Mouse (Mus musculus): Measurements from ENCODE around the gene Dnmt3l. TPM values are rescaled to one million over a fixed set of nuclear protein-coding genes. Genes with fewer than 3 reads are reported as not detected.

Gene Dnmt3l
- not detected in 2 replicates for polyA plus RNA-seq (2012; rRNA removed)

GRCm38 (mm10) chr10:78041647-78042046, at the start of gene Dnmt3l:
Gene Dnmt3l (plus strand): TSS chr10:78041947.

DNA sequence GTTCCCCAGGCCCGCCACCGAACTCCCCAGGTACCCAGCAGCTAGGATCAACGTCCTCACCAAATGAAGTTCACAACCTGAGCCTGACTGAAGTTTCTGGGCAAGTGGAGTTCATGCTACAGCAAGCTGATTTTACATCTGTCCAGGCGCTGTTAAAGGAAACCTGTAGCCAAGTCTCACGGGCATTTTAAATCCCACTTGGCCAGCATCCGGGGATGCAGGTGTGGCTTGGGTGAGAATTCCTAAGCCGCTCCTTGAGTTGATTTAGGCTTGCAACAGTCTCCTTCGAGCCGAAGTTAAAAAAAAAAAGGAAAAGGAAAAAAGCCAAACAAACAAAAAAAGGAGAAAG, 31.8 kb upstream of the Dnmt3l start, which contains the start of gene Pfkl:
Gene Pfkl (minus strand): TSS at position 139 of the 349 bp plus-strand sequence.

DNA sequence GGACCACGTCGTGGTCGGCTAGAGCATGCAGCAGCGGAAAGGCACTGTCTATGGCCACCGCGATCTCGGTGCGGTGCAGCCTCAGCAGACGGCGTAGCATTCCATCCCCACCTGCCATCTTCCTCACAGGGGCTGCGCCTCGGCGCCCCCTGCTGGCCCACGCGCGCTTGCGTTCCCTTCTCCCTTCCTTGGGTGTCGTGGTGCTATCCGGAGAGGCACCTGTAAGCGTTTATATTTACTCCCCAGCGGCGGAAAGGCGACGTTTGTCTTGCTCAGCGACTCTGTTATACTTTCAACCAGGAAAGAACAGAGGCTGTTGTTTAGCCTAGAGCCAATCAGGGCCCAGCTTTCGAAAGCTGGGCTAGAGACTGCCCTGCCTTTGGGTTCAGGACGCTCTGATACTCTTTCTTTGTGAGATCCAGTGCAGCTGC, 1.7 kb downstream of the Dnmt3l start, which contains the start of gene Aire:
Gene Aire (minus strand): TSS at position 205 of the 431 bp plus-strand sequence.

DNA sequence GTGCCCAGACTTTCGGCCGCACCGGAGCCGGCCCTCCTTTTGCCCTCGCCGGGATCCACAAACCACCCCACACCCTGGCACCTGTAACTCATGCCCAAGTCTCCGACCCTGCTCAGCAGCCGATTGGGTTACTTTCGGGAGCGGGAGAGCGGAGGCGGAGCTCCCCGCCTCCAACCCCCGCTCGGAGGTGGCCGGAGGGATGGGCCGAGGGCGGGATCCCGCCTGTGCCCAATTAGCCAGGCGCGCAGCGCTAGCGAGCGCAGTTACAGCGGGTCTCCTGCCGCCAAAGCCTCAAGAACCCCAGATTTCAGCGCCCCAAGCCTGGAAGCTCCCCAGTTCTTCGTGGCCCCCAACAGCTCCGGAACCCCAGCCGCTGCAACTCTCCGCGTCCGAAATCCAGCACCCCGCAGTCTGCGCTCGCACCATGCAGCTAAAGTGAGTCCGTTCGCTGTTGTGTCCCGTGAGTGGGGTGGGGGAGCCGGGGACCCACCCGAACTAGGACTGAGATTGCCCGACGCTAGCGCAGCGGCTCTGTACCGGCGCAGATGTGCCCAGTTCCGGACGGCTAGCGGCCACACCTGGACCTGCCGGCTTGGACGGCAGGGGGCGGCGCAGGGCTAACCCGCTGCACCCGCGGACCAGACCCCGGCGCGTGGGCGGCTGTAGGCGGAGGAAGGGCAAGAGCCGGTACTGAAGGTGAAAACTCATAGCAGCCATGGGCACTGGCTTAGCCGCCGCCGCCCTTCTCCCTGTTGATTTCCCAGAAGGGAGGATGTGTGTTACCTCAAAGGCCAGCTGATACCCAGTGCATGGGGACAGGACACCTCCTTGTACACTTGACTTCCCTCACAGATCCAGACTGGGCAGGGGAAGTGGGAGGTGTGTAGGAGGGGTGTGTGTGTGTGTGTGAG, 27.6 kb downstream of the Dnmt3l start, which contains the start of gene Icosl:
Gene Icosl (plus strand): TSS at position 202 of the 911 bp plus-strand sequence.

Other genes with a start within 250 kb of the Dnmt3l start
- gene Gm9639, start 246.9 kb upstream of the Dnmt3l start, polyA plus RNA-seq (2012; rRNA removed), result not detected in 2 replicates
- gene Gm19668, start 242.8 kb upstream of the Dnmt3l start, polyA plus RNA-seq (2012; rRNA removed), result not detected in 2 replicates
- not detected in 2 replicates for gene Gm9507, start 230.1 kb upstream of the Dnmt3l start, polyA plus RNA-seq (2012; rRNA removed)
- gene Gm2696, start 227.3 kb upstream of the Dnmt3l start, polyA plus RNA-seq (2012; rRNA removed), result not detected in 2 replicates
- gene Krtap10-4, start 214.9 kb upstream of the Dnmt3l start, polyA plus RNA-seq (2012; rRNA removed), result not detected in 2 replicates
- gene Krtap10-10, start 206.0 kb upstream of the Dnmt3l start, polyA plus RNA-seq (2012; rRNA removed), result not detected in 2 replicates
- not detected in 2 replicates for gene Gm36176, start 195.1 kb upstream of the Dnmt3l start, polyA plus RNA-seq (2012; rRNA removed)
- not detected in 2 replicates for gene Gm10318, start 189.1 kb upstream of the Dnmt3l start, polyA plus RNA-seq (2012; rRNA removed)
- not detected in 2 replicates for gene Gm3285, start 180.0 kb upstream of the Dnmt3l start, polyA plus RNA-seq (2012; rRNA removed)
- gene Lrrc3, start 139.4 kb upstream of the Dnmt3l start, polyA plus RNA-seq (2012; rRNA removed), result 5.5 and 6.6 TPM in 2 replicates
- 0.93 and 1.5 TPM in 2 replicates for gene Trpm2, start 71.4 kb upstream of the Dnmt3l start, polyA plus RNA-seq (2012; rRNA removed)
- gene 1810043G02Rik, start 63.4 kb upstream of the Dnmt3l start, polyA plus RNA-seq (2012; rRNA removed), result 4.4 and 4.9 TPM in 2 replicates
- 43.9 and 47.1 TPM in 2 replicates for gene Pfkl, start 31.9 kb upstream of the Dnmt3l start, polyA plus RNA-seq (2012; rRNA removed)
- gene Aire, start 1.7 kb downstream of the Dnmt3l start, polyA plus RNA-seq (2012; rRNA removed), result 0.01 TPM in 1 of 2 replicates, not detected in the other
- gene Icosl, start 27.4 kb downstream of the Dnmt3l start, polyA plus RNA-seq (2012; rRNA removed), result 2.1 and 2.7 TPM in 2 replicates
- 35.1 and 39.2 TPM in 2 replicates for gene D10Jhu81e, start 127.8 kb downstream of the Dnmt3l start, polyA plus RNA-seq (2012; rRNA removed)
- gene Pwp2, start 143.2 kb downstream of the Dnmt3l start, polyA plus RNA-seq (2012; rRNA removed), result 6.7 and 8.1 TPM in 2 replicates
- 16.8 and 21.1 TPM in 2 replicates for gene Trappc10, start 202.7 kb downstream of the Dnmt3l start, polyA plus RNA-seq (2012; rRNA removed)

All from liver, embryonic 14 days (tissue).